Mouse (Mus musculus): ENCODE data around the gene Eif4b.

The Eif4b gene

GRCm38 (mm10) chr15:102074876-102075585 is 1.5 kb downstream of the Eif4b start:
- in situ Hi-C loops (cut with MboI, MseI), result no loop called here

- in situ Hi-C loops (cut with MboI, MseI), result no loop called here
Observed at GRCm38 (mm10) chr15:102077111-102077677, 3.6 kb downstream of the Eif4b start.

GRCm38 (mm10) chr15:102079221-102079620 is 5.6 kb downstream of the Eif4b start:
- in situ Hi-C loops (cut with MboI, MseI), result no loop called here

- in situ Hi-C loops (cut with MboI, MseI), result loop anchor here (5.0 kb wide), 1 partner anchor 412 kb away; no protein-coding TSS in a partner anchor
Observed at GRCm38 (mm10) chr15:102079924-102080323, 6.4 kb downstream of the Eif4b start.

GRCm38 (mm10) chr15:102080429-102080828 is 6.9 kb downstream of the Eif4b start:
- in situ Hi-C loops (cut with MboI, MseI), result loop anchor here (5.0 kb wide), 1 partner anchor 412 kb away; no protein-coding TSS in a partner anchor

GRCm38 (mm10) chr15:102082148-102082547 is 8.6 kb downstream of the Eif4b start:
- in situ Hi-C loops (cut with MboI, MseI), result loop anchor here (5.0 kb wide), 1 partner anchor 410 kb away; no protein-coding TSS in a partner anchor

GRCm38 (mm10) chr15:102083028-102083427 is 9.5 kb downstream of the Eif4b start:
- in situ Hi-C loops (cut with MboI, MseI), result loop anchor here (5.0 kb wide), 1 partner anchor 409 kb away; no protein-coding TSS in a partner anchor

GRCm38 (mm10) chr15:102089914-102090585 is 16.5 kb downstream of the Eif4b start:
- in situ Hi-C loops (cut with MboI, MseI), result no loop called here

- in situ Hi-C loops (cut with MboI, MseI), result no loop called here
Observed at GRCm38 (mm10) chr15:102091063-102091679, 17.6 kb downstream of the Eif4b start.

GRCm38 (mm10) chr15:102091688-102092087 is 18.1 kb downstream of the Eif4b start:
- in situ Hi-C loops (cut with MboI, MseI), result no loop called here

GRCm38 (mm10) chr15:102092222-102092621 is 18.6 kb downstream of the Eif4b start:
- in situ Hi-C loops (cut with MboI, MseI), result no loop called here

- in situ Hi-C loops (cut with MboI, MseI), result no loop called here
Observed at GRCm38 (mm10) chr15:102094157-102094556, 20.6 kb downstream of the Eif4b start.

- in situ Hi-C loops (cut with MboI, MseI), result no loop called here
Observed at GRCm38 (mm10) chr15:102094988-102095387, 21.4 kb downstream of the Eif4b start.

GRCm38 (mm10) chr15:102097147-102097915 is 23.8 kb downstream of the Eif4b start:
- in situ Hi-C loops (cut with MboI, MseI), result no loop called here

GRCm38 (mm10) chr15:102097991-102098555 is 24.5 kb downstream of the Eif4b start:
- in situ Hi-C loops (cut with MboI, MseI), result no loop called here

- in situ Hi-C loops (cut with MboI, MseI), result no loop called here
Observed at GRCm38 (mm10) chr15:102099260-102099659, 25.7 kb downstream of the Eif4b start.

GRCm38 (mm10) chr15:102099771-102100160 is 26.2 kb downstream of the Eif4b start:
- in situ Hi-C loops (cut with MboI, MseI), result no loop called here

GRCm38 (mm10) chr15:102100161-102100981 is 26.8 kb downstream of the Eif4b start, which contains the start of gene Tns2:
Tns2 (plus strand) TSS chr15:102100413.
- in situ Hi-C loops (cut with MboI, MseI), result no loop called here

- in situ Hi-C loops (cut with MboI, MseI), result no loop called here
Observed at GRCm38 (mm10) chr15:102100996-102101671, 27.6 kb downstream of the Eif4b start.

Measured in regulatory T cell (primary cell).